Mouse (Mus musculus) adrenal gland, adult 2 months (tissue): ENCODE measurements at regions not wholly inside any gene's neighbourhood (a gene's known extent, or its start where the extent isn't known, plus 50 kb on each side); places are given as distances from the start of the nearest gene placed in this dataset.
A peak's percentile ranks its signal among the peaks of the same experiment; 100 is the strongest.
"Not testable (repeated sequence)": the region's sequence is repeated elsewhere in the genome, so short reads cannot be mapped to it uniquely, and the experiment has no call there.

Source experiments
- DNase-seq: peaks from one replicate; pipeline ENCODE4 v3.0.0; 2021

- DNase-seq = no peak
These were observed 141.8 kb upstream of the Lama2 start for GRCm38 (mm10) chr10:27761402-27761801.

DNA sequence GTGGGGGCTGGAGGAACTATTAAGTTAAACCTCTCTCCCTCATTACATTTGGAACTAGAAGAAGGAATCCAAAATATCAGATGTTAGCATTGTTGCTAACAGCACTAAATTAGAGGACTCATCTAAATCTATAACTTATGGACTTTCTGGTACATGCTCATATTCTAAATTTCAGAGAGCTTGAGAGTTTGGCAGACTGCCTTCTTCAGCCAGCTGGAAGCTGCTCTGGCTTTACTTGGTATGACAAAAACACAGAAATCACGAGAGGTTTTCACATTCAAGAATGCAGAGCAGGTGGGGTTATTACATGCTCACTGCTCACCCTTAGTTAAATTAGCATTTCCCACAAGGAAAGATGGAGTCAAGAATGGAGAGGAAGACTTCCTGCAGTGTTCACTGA, 182.8 kb upstream of the Lama2 start:
- DNase-seq = no peak

GRCm38 (mm10) chr10:27809539-27809938, 190.0 kb upstream of the Lama2 start:
- no peak for DNase-seq

GRCm38 (mm10) chr10:27825671-27826070, 206.1 kb upstream of the Lama2 start:
- not testable (repeated sequence) for DNase-seq

- no peak for DNase-seq
These were observed 208.8 kb upstream of the Lama2 start for GRCm38 (mm10) chr10:27828346-27828745.

- no peak for DNase-seq
These were observed 219.1 kb upstream of the Lama2 start for GRCm38 (mm10) chr10:27838666-27839065.

- no peak for DNase-seq
These were observed 221.6 kb upstream of the Lama2 start for GRCm38 (mm10) chr10:27841042-27841709.

DNA sequence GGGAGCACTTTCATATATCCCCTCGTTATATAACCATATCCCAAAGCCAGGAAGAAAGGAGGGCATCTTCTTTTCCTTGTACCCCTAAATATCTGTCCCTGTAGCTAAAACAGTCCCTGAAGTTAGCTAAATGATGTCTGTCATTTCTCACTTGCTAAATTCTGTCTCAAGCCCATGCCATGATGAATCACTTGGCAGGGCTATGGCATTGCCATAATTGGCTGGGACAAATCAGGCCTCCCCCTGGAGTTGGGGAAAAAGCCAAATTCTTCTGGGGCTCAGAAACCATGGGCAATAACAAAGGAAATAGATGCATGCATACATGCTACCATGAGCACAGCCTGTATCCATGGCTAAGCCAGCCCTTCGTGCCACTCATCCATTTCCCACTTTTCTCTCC, 223.5 kb upstream of the Lama2 start:
- DNase-seq = no peak

DNA sequence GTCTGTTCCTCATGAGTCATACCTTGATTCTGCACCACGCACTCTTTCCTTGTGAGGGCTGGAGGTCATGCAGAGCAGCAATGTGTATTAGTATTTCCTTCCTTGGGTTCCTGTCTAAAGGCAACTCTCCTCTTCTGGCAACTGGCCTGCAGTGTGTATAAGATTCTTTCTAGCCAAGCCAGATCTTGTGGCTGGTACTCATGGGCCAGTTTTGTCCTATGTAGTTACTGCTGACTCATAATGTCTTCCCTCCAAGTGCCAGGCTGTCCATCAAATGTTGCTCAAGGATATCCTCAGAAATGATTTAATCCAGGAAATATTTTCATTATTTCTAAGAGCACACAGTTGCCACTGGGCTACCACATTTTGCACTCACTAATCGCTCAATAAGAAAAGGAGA, 211.0 kb upstream of the Ptprk start:
- peak; percentile 27 for DNase-seq

- no peak for DNase-seq
These were observed 193.8 kb upstream of the Ptprk start for GRCm38 (mm10) chr10:27880867-27881266.

DNA sequence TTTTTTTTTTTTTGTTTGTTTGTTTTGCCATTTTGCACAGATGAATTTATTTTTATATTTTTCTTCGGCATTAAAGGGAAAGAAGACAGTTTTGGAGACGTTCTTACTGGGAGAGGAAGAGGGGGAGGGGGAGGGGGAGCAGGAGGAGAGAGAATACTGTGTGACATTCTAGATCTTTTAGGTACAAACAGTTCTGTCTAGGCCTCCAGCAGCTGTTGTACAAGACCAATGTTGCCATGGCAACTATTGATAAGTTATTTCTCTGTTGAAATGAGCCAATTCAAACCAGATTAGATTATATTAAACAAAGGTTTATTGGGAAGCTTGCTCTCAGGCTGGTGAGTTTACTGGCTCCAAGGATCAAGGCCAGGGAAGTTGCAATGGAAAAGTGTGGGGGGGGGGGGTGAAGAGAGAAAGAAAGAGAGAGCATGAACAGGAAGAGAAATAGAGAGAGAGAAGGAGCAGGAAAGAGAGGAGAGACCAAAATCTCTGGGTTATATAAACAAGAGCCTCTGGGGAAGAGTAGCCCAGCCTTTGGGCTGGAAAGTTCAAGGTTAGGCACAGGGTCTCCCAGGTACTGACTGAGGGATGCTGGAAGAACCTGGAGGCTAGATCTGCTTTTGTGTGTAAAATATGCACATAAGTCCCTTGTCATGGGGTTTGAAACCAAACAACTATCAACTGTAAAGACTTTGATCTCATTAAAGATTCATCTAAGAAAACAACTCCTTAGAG, 182.7 kb upstream of the Ptprk start:
- DNase-seq = no peak

DNA sequence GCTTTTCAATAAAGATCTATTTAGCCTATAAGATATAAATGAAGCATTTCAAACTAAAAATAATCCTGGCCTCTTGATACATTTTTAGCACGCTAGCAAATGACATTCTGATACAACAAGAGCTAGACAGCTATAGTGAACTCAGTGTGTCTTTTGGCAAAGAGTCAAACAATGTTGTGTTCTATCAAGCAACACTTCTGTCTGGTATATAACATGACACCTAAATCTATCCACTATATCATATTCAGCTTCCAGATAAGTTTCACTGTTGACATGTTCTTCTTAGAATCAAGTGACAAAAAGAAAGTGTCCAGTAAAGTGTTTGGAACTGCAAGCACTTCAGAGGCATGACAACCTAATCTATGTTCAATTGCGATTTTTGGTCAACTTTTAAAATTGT, 158.2 kb upstream of the Ptprk start:
- no peak for DNase-seq

GRCm38 (mm10) chr10:27927266-27927665, 147.4 kb upstream of the Ptprk start:
- DNase-seq = no peak

DNA sequence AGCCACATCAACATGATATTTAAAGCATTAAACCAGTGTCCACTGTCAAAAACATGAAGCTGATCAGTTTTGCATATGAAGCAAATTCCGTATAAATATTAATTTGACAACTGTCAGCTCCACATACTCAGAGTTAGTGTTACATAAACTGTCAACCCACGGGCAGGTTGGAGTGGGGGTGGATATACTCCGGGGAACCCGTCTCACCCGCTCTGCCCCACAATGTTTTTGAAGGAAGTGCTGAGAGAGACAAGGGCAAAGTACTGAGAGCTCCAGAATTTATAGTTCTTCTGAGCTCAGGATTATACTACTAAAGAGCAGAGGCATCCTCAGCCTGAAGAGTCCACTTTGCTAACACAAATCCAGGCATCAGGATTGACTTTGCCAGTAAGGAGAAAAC, 132.5 kb upstream of the Ptprk start:
- DNase-seq = no peak

DNA sequence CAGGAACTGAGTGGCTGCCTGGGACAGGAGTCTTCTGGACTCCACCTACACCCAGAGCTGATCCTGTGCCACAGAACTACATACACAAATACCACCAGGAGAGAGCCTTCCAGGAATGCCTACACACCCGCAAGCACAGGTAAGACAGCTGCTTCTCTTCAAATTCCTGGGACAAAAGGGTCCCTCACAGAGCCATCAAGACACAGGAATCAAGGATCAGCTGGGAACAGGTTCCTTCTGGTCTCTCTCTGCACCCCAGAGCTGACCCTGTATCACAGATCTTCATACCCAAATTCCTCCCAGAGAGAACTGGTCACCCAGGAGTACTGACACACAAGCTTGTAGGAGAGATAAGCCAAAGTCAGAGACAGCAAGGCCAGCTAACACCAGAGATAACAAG, 125.5 kb upstream of the Ptprk start:
- DNase-seq = no peak

GRCm38 (mm10) chr10:27968202-27968601, 106.4 kb upstream of the Ptprk start:
- DNase-seq = no peak

DNA sequence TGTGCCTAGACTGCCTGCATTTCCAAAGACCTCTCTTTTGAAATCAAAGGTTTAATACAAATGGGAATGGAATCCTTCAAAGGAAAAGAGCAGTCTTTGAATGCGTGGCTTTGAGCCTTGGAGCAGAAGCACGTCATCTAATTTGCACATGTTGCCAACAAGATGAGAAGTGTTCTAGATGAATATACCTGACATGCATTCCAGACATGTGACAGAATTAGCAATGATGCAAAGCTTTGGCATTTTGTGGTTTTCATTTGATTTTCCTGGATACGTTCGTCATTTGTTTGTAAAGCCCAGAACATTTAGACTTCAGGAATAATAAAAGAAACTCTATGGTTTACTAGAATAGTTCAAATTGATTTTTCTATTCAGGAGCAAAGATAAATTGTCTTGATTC, 90.6 kb upstream of the Ptprk start:
- no peak for DNase-seq

GRCm38 (mm10) chr10:27985068-27985467, 89.6 kb upstream of the Ptprk start:
- no peak for DNase-seq

- DNase-seq = no peak
These were observed 87.6 kb upstream of the Ptprk start for GRCm38 (mm10) chr10:27987026-27987425.

- no peak for DNase-seq
These were observed 86.6 kb upstream of the Ptprk start for GRCm38 (mm10) chr10:27988066-27988465.

GRCm38 (mm10) chr10:27990359-27991056, 84.1 kb upstream of the Ptprk start:
- no peak for DNase-seq

- DNase-seq = no peak
These were observed 83.6 kb upstream of the Ptprk start for GRCm38 (mm10) chr10:27991057-27991365.

DNA sequence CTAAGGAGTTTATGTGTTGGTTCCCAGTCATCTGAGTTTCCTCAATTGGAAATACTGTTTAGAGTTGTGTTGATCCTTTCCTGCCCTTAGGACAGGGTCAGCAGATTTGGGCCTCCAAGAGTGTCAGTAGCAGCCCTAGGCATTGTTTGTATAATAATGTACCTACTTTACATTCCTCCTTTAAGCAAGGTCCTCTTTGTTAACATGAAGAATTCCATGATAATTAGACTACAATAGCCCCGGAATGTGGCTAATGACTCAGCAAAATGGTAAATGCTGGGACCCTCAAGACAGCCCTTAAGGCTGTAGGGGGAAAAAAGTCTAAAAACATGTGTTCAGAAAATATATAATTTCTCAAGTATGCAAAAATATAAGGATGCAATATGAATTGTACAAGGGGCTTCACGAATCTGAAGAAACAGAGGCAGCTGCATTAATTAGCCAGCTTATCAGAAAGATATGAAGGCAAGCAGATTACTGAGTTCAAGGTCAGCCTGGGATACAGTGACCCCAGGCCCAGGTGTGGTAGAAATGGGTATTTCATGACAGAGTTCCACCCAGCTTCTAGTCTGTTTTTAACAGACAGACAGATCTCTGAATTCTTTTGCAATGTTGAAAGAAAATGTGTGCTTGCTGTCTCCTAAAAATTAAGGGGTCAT, 80.1 kb upstream of the Ptprk start:
- DNase-seq = no peak
